Mouse (Mus musculus) erythroblast, adult 5-6 weeks (primary cell): ENCODE measurements around the gene Cd36. TPM values are rescaled to one million over a fixed set of nuclear protein-coding genes. Genes with fewer than 3 reads are reported as not detected.

Source experiments
- ATAC-seq: replicated peaks from 2 replicates; pipeline ENCODE4 v1.8.0; 2016; ENCODE audit warnings: moderate number of reproducible peaks, mild to moderate bottlenecking, moderate TSS enrichment, inconsistent platforms; ENCODE audit not compliant: poor library complexity, low FRiP score, severe bottlenecking
- total RNA-seq, 2 experiments: library from RNA; stranded (forward) in 1 of 2; stranded (reverse) in 1 of 2; fragments of 150-400 nt in 1 of 2; fragments of 200-764, 138-1000 nt in 1 of 2; gene quantifications; 2 replicates each; pipeline versions ENCODE4 v1.2.3 to v1.2.4; 2015 to 2017; ENCODE audit warnings: low replicate concordance in 2 of 2

Gene Cd36
- total RNA-seq, 2 experiments from 2014 or later: 678 to 1,468 TPM

DNA sequence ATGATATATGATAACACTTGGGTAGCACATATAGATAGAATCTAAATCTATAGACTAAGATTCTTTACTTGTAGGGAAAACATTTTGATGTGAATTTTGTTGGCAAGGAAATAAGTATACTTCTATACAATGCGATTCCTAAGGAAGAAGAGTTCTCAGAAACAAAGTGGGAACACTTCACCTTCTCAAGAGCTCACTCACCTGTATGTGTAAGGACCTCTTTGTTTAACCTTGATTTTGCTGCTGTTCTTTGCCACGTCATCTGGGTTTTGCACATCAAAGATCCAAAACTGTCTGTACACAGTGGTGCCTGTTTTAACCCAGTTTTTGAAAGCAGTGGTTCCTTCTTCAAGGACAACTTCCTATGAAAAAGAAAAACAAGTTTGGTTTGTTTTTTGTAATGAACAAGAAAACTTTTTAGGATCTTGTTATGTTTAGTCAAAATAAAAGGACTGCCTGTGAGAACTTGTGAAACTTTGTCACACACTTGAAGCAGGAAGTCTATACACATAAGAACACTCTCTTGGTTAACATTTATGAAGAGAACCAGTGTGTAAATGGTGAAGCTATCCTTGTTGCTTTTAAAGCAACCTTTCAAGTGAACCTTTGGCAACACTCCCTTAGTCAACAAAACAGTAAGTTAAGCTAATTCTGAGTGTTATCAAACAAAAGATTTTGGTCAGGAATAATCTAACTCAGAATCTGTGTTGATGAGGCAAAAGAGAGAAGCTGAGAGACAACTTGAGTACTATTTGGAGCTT is 68.2 kb downstream of the Cd36 start:
- ATAC-seq: no peak

DNA sequence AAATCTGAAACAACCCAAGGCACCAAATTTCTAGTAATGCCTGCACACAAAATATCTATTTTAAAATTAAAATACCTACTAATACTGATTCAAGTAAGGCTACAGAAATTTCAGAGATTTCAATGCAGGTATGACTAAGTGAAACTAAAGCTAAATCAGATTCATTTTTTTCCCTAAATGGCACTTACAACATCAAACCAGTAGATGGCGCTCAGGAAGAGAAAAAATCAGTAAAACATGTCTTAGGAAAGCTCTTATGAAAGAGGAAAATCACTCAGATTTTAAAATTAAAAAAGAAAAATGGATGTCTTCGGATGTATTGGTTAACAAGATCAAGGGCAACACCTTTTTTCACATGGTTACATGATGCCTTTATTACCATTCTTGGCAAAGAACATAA is 72.4 kb downstream of the Cd36 start:
- peak; percentile 76 for ATAC-seq

DNA sequence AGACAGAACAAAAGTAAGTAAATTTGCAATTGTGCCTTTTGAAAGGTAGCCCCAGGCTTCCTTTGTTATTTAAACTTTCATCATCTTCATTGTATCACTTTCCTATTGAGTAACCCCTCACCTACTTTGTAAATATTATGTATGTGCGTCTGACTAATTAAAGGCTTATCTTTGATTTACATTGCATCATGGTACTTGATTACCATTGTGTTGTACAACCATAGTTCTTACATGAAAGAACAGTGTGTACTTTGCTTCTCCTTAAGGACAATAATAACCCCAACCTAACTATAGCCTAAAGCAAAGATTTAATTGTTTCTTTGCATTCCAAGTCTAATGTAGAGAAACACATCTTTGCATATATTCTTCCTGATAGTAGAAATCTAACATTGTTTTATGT is 78.3 kb downstream of the Cd36 start:
- ATAC-seq: no peak

DNA sequence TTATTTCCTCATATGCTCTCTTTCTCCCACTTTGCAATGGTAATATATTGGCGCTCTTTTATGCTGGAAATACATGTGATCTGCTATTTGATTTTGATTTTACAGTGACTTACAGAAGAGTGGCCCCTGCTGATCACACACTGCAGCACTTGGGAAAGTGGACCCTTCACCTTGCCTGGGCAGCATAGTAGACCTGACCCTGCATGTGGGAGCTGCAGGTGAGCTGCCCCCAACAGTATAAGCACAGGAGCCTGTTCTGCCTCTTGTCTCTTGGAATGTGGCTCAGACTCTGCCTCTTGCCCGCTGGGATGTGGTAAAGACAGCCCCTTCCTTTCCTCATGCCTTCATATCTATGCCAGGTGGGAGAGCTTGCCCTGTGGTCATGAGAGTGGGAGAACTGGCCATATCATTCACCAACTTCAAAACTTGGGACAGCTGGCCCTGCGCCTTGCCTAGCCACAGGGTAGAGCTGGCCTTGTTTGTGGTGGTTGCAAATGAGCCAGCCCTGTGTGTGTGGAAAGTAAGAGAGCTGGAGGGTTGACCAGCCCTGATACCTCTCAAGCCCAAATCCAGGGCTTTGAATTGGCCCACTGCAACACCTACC is 81.7 kb downstream of the Cd36 start:
- peak; percentile 54 for ATAC-seq

DNA sequence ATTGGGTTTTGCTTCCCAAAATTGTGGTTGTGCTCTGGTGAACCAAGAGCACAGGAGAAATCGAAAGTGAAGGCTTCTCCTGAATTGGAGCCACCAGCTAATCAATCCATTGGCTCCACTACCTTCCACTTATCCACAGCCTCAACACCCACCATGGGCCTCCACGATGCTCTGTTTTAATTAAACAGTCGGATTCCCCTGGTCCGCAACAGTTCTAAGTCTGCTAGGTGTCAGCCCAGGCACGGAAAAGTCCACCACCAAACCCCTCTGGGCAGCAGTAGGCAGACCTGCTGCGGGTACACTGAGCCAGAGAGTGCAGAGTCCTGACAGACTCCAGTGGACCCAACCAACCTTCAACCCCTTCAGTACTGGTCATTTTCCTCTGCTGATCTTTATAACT is 112.0 kb downstream of the Cd36 start:
- peak; percentile 70 for ATAC-seq

DNA sequence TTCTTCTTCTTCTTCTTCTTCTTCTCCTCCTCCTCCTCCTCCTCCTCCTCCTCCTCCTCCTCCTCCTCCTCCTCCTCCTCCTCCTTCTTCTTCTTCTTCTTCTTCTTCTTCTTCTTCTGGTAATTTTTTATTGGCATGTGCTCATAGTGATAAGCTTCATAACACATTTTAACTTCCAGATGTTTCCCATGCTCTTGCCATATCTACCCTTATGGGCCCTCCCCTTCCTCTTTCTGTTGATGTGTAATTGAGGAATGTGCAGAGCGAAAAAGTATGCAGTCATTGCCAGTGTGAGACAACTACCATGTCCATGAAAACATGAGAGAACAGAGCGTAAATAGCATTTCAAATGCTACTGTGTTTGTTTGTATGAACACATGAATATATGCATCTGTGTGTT is 118.3 kb downstream of the Cd36 start:
- ATAC-seq: no peak

DNA sequence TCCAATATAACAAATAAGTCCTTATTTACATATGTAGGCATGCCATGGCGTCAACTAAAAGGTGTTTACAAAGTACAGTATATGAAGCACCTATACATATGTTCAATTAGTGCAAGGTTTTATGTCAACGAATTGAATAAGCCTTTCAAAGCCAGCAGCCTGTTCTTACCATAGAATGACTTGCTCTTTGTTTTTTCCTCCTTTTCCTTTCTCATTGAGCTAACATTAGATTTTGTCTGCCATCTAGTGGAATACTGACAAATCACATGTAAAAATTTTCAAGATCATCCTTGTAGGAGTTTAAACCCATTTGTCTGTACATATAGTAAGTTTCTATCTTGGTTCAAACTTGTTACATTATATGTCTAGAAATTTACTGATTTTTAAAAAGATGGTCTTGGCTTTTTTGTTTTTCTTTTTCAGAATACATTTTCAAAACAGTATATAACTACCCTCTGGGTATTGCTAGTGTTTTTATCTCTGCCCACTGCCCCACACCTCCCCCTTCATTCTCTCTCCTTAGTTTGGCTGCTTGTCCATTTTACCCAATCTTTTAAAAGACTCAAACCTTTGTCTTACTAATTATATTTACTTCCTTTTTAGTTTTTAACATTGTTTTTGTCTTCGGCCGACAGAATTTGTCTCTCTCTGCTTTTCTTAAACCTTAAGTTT is 122.5 kb downstream of the Cd36 start:
- ATAC-seq: no peak

DNA sequence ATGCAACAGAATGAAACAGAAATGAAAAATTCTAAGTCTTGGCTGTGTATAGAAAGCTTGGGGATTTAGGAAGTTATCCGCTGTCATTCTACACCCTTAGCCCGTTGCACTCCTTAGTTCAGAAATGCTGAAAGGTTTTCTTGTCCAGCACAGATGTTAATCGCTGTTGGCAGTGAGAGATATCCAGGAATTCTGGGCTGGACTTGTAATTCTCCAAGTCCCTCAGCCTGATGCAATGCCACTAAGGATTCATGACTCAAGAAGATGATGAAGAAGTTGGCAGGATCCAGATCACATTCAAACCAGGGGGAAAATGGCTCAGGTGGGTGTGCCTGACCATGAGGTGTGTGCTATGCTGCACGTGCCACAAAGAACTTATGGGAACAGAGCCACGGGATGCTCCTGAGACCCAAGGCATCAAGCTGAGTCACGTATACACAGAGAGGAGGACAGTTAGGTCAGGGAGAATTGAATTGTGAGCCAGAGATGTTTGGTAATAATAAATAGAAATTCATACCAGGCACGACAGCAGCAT is 135.1 kb downstream of the Cd36 start:
- ATAC-seq: no peak

DNA sequence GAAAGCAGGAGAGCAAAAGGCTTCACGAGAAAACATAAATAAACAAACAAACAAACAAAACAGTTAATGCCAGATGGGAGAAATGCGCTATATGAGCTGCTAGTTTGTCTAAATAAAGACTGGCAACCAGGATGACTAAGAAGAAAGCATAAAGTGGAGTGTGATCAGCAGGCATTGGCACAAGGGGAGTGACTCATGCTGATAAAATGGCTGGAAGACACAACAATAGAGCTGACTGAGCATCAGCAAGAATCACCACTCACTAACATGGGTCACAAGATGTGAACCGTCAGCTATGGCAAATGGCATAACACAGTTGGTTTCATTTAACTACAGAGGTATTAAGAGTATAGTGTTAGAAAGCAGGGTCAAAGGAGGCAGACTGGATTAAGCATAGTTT is 140.3 kb downstream of the Cd36 start:
- ATAC-seq: no peak

DNA sequence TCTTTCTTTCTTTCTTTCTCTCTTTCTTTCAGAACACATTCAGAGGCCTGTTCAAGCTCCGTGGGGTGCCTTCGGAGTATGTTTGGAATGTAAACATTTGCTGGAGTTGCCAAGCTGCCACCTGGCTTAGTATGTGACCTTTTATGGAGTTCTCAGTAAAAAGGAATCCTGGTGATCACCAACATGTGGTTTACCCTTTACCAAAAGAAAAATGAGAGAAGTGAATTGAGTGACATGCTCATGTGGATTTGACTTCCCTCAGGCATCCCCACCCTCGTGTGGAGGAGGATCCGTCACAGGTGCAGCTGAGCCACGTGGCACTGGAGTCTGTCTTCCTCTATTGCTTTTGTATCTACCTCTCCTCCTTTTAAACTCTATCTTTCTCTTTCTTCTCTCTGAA is 141.5 kb downstream of the Cd36 start:
- no peak for ATAC-seq

DNA sequence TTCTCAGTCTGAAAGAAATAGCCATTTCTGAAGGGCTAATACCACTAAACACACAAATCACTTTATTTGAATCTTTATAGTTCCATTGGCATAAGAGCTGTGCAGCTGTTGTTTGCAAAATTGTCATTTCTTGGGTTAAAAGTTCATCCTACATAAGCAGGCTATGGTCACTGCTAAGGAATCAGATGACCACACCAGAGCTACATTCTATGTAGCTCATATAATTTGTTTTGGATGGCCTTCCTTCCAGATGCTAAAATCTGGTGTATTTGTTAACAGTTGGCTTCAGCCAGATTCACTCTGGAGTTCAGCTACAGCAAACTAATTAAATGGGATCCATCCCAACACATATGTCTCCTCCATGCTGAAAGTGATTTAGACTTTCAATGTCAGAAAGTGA is 142.1 kb downstream of the Cd36 start:
- ATAC-seq: no peak

DNA sequence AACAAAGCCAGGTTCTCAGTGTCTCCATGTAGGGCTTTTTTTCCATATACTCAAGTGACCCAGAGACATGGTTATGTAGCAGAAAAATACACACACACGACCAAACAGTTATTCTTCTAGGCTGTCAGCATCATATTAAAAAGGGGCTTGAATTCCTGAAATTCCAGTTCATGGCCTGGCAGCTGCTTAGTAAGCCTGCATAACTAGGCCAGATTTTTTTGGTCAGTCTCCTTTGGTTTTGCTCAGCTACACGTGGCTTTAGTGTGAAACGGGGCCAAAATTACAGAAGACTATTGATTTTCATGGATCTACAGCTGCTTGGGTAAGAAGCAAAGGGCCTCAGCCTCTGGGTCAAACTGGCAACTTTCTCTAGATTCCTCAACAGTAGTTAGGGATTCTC is 148.8 kb downstream of the Cd36 start:
- ATAC-seq: no peak

Other genes with a start within 250 kb of the Cd36 start
- gene Gnat3, start 73.7 kb upstream of the Cd36 start, total RNA-seq (2015; ENCODE audit: low replicate concordance): not detected in 2 replicates
- not detected in 2 replicates for gene Gnat3, start 73.7 kb upstream of the Cd36 start, total RNA-seq (2017; ENCODE audit: low replicate concordance)